Mouse (Mus musculus) brain, embryonic 14.5 days (tissue): ENCODE results near the gene Gm17018.

Experiments used
- CTCF ChIP-seq: fragments of 200-500 bp; IDR thresholded peaks from 2 replicates; pipeline ENCODE4 v1.5.1; 2012; ENCODE audit warnings: inconsistent platforms, mild to moderate bottlenecking, moderate library complexity, borderline replicate concordance; ENCODE audit not compliant: insufficient read depth, insufficient read length; ENCODE audit errors: extremely low read depth
- POLR2A ChIP-seq: fragments of 200-500 bp; IDR thresholded peaks from 2 replicates; pipeline ENCODE4 v1.6.1; 2012; ENCODE audit warnings: mild to moderate bottlenecking, inconsistent platforms, borderline replicate concordance; ENCODE audit not compliant: poor library complexity, insufficient read depth, insufficient read length, severe bottlenecking; ENCODE audit errors: extremely low read depth

DNA sequence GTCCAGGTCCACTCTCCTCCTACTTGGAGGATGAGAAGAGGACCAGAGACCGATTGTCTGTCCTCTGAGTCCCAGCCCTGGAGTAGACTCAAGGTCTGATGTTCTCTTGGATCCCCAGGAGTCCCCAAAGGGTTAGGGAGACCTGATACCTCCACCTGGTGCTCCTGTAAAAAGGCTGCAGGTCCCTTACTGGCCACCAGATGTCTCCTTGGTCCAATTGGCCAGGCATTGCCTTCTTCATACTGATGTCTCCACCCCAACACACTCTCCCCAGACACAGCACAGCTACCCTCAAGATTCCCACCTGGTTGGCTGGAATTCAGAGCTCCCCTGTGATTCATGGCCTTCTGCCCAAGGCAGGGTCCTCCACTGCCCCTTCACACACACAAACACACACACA, 22.9 kb upstream of the Gm17018 start:
- TF ChIP-seq CTCF: peak; percentile 64
- no peak for TF ChIP-seq POLR2A
